Mouse (Mus musculus): Measurements from ENCODE around the gene Tlr2.

GRCm38 (mm10) chr3:83828145-83828611, 13.4 kb downstream of the Tlr2 start:
- TF ChIP-seq CTCF (IDR thresholded peaks at IDR 0.05; ENCODE audit: borderline replicate concordance, control insufficient read depth, extremely low read depth, insufficient read depth, low read length, poor library complexity) (no peak), POLR2A (IDR thresholded peaks at IDR 0.05; ENCODE audit: control insufficient read depth, extremely low read depth, insufficient read depth, low read length, poor library complexity) (no peak)
